Mouse (Mus musculus): Measurements from ENCODE around the gene Kpna4. TPM values are rescaled to one million over a fixed set of nuclear protein-coding genes. Genes with fewer than 3 reads are reported as not detected.

Kpna4 gene
- polyA plus RNA-seq, 1 experiment from 2014 or later, result 18.9 TPM

DNA sequence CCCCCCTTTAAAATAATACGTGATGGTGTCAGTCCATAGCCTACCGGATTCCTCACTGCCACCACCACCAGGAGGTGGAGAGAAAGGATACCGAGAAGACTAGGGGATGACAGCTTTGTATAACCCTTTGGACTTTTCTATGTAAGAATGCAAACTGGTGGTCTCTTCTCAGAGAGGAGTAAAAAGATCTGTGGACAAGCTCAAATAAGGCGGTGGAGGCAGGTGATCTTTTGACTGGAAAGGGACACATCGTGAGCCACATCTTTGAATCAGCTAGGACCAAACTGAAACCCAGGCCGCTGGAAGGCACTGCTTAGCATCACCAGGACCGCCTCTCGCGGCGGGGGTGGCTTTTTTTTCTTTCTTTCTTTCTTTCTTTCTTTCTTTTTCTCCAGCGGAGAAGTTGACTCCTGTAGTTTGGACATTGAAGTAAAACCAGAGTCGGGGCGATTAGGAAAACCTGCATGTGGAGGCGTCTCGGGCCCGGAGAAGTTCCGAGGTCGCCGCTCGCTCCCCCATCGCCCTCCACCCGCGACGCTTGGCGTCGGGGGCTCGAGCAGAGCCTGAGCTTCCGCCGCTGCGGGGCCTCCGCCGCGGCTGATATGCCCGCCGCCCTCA lies 913 bp downstream of the Kpna4 start:
- peaks cover 5% of the 10 kb centered on the region; the same call in 1 of the 2 replicates for H3K4me1 ChIP-seq (ENCODE audit: control insufficient read depth, insufficient read depth, low read length)
- no peaks in the 10 kb centered on the region for H3K27me3 ChIP-seq (replicated peaks; ENCODE audit: control insufficient read depth, insufficient read depth, low read length)
- H3K27ac ChIP-seq (ENCODE audit: low read length), result peak overlapping the region; percentile 89
- H3K9me3 ChIP-seq (ENCODE audit: control insufficient read depth, low read length), result no peaks in the 10 kb centered on the region
- H3K36me3 ChIP-seq (ENCODE audit: control insufficient read depth, insufficient read depth, low read length), result no peaks in the 10 kb centered on the region
- H3K4me3 ChIP-seq (ENCODE audit: low read length), result peak overlapping the region; percentile 94
- H3K4me2 ChIP-seq (ENCODE audit: low read depth, low read length), result peak overlapping the region; percentile 62
- H3K9ac ChIP-seq (ENCODE audit: low read depth, low read length), result peak overlapping the region; percentile 85
- WGBS, result 0% methylated on average over 33 of the region's 35 CpGs
- no peak for ATAC-seq

DNA sequence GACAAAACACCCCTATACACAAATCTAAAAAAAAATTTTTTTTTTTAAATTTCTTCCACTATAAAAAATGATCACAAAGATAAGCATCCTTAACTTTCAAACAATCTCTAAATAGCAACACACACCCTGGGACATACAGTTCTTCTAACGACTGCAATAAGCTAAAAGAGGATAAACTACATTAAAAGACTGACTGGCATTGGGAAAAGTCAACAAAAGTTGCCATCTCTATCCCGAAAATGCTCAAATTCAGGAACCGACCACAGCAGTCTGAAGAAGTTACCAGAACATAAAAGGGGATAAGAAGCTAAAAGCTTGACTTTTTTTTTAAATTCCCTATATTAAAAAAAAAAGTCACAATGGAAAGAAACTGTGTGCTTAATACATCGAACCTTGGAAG lies 1.5 kb downstream of the Kpna4 start:
- Histone ChIP-seq H3K36me3 (ENCODE audit: control insufficient read depth, insufficient read depth, low read length) (no peaks in the 10 kb centered on the region), H3K4me2 (ENCODE audit: low read depth, low read length) (peak overlapping the region; percentile 62), H3K4me1 (ENCODE audit: control insufficient read depth, insufficient read depth, low read length) (peaks cover 5% of the 10 kb centered on the region; the same call in 1 of the 2 replicates), H3K9ac (ENCODE audit: low read depth, low read length) (peak overlapping the region; percentile 85), H3K4me3 (ENCODE audit: low read length) (peak overlapping the region; percentile 94), H3K27ac (ENCODE audit: low read length) (no peak overlapping the region), H3K9me3 (ENCODE audit: control insufficient read depth, low read length) (no peaks in the 10 kb centered on the region), H3K27me3 (replicated peaks; ENCODE audit: control insufficient read depth, insufficient read depth, low read length) (no peaks in the 10 kb centered on the region)
- 11% methylated on average over 4 of the region's 4 CpGs for WGBS
- ATAC-seq, result no peak

DNA sequence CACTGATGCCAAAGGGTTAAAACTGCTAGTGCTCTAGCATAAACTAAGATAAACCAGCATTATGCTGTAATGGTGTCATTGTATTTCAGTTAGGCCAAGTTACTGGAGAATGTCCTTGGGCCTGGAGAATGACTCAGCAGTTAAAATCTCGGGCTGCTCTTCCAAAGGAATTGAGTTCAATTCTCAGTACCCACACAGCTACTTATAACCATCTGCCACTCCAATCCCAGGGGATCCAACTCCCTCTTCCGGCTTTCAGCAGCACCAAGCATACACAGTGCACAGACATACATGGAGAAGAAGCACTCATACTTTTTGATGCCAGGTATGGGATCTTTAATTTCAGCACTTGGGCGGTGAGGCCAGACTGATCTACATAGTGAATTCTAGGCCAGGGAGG lies 8.1 kb downstream of the Kpna4 start:
- Histone ChIP-seq H3K27ac (ENCODE audit: low read length) (no peak overlapping the region), H3K9me3 (ENCODE audit: control insufficient read depth, low read length) (no peaks in the 10 kb centered on the region), H3K9ac (ENCODE audit: low read depth, low read length) (no peak overlapping the region), H3K36me3 (ENCODE audit: control insufficient read depth, insufficient read depth, low read length) (no peaks in the 10 kb centered on the region), H3K4me1 (ENCODE audit: control insufficient read depth, insufficient read depth, low read length) (0 out of 2 replicates have a peak, but pooled peaks cover 2% of the 10 kb centered on the region), H3K27me3 (replicated peaks; ENCODE audit: control insufficient read depth, insufficient read depth, low read length) (no peaks in the 10 kb centered on the region), H3K4me2 (ENCODE audit: low read depth, low read length) (no peak overlapping the region), H3K4me3 (ENCODE audit: low read length) (no peak overlapping the region)
- WGBS, result 56% methylated on average over 3 of the region's 3 CpGs
- ATAC-seq, result 0 out of 2 replicates have a peak, but pooled peaks have one; percentile 18

DNA sequence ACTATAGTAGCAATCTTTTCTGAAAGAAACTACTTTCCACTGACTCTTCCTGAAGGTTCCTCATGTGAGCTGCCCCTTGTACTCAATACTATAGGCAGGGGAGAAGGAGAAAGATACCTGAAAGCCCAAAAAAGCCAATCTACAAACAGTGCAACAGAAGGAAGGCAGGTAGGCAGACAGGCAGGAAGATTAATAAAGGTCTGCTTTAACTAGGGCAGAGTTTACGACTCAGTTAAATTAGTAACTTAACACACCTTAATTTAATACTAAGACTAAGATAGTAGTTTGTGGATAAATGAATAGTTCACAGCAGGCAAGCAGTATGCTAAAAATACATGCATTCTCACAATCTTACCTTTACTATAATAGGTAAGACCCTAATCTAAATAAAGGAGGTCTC lies 12.2 kb downstream of the Kpna4 start:
- no peak for ATAC-seq
- Histone ChIP-seq H3K4me3 (ENCODE audit: low read length) (no peak overlapping the region), H3K27ac (ENCODE audit: low read length) (no peak overlapping the region; the same call in 1 of the 2 replicates), H3K4me2 (ENCODE audit: low read depth, low read length) (0 out of 2 replicates have a peak overlapping the region, but pooled peaks have one; percentile 1), H3K36me3 (ENCODE audit: control insufficient read depth, insufficient read depth, low read length) (no peaks in the 10 kb centered on the region), H3K9me3 (ENCODE audit: control insufficient read depth, low read length) (no peaks in the 10 kb centered on the region), H3K9ac (ENCODE audit: low read depth, low read length) (no peak overlapping the region), H3K4me1 (ENCODE audit: control insufficient read depth, insufficient read depth, low read length) (0 out of 2 replicates have a peak, but pooled peaks cover 2% of the 10 kb centered on the region), H3K27me3 (replicated peaks; ENCODE audit: control insufficient read depth, insufficient read depth, low read length) (no peaks in the 10 kb centered on the region)
- 72% methylated on average over 1 of the region's 1 CpGs for WGBS

DNA sequence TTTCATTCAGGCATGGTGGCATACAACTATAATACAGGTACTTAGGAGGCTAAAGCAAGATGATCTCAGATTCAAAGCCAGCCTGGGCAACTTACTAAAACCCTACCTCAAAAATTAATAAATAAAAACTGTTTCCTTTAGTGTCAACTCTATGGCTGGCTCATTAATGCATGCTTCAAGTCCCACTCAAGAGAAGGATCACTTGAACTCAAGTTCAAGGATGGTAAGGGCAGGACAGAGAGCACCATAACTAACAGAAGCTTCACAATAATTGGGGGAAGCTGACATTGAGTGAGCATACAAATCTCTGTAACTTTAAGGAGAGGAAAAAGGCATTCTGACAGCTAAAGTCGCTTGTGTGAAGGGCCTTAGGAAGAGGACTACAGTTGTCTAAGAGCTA lies 13.0 kb downstream of the Kpna4 start:
- Histone ChIP-seq H3K9me3 (ENCODE audit: control insufficient read depth, low read length) (no peaks in the 10 kb centered on the region), H3K4me3 (ENCODE audit: low read length) (no peak overlapping the region), H3K27me3 (replicated peaks; ENCODE audit: control insufficient read depth, insufficient read depth, low read length) (no peaks in the 10 kb centered on the region), H3K4me2 (ENCODE audit: low read depth, low read length) (no peak overlapping the region), H3K27ac (ENCODE audit: low read length) (no peak overlapping the region), H3K9ac (ENCODE audit: low read depth, low read length) (no peak overlapping the region), H3K4me1 (ENCODE audit: control insufficient read depth, insufficient read depth, low read length) (0 out of 2 replicates have a peak, but pooled peaks cover 2% of the 10 kb centered on the region), H3K36me3 (ENCODE audit: control insufficient read depth, insufficient read depth, low read length) (no peaks in the 10 kb centered on the region)
- 84% methylated on average over 1 of the region's 1 CpGs for WGBS
- no peak for ATAC-seq

DNA sequence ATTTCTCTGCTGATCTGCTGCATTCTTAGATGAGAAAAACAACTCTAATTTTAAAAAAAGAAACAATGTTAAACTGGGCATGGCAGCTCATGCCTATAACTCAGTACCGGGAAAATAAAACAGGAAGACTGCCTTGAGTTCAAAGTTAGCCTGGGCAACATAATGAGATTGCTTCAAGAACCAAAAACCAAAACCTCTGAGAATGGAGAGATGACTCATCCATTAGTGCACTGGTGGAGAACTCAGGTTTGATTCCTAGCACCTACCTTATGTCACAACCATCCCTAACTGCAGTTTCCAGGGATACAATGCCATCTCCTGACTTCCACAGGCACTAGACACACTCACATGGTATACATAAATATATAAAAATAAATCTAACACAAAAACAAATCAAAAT lies 17.8 kb downstream of the Kpna4 start:
- Histone ChIP-seq H3K4me3 (ENCODE audit: low read length) (no peak overlapping the region), H3K27me3 (replicated peaks; ENCODE audit: control insufficient read depth, insufficient read depth, low read length) (no peaks in the 10 kb centered on the region), H3K4me1 (ENCODE audit: control insufficient read depth, insufficient read depth, low read length) (no peaks in the 10 kb centered on the region), H3K4me2 (ENCODE audit: low read depth, low read length) (no peak overlapping the region), H3K9me3 (ENCODE audit: control insufficient read depth, low read length) (no peaks in the 10 kb centered on the region), H3K36me3 (ENCODE audit: control insufficient read depth, insufficient read depth, low read length) (no peaks in the 10 kb centered on the region), H3K9ac (ENCODE audit: low read depth, low read length) (no peak overlapping the region), H3K27ac (ENCODE audit: low read length) (no peak overlapping the region)
- WGBS, result 98% methylated on average over 1 of the region's 1 CpGs
- ATAC-seq, result no peak

DNA sequence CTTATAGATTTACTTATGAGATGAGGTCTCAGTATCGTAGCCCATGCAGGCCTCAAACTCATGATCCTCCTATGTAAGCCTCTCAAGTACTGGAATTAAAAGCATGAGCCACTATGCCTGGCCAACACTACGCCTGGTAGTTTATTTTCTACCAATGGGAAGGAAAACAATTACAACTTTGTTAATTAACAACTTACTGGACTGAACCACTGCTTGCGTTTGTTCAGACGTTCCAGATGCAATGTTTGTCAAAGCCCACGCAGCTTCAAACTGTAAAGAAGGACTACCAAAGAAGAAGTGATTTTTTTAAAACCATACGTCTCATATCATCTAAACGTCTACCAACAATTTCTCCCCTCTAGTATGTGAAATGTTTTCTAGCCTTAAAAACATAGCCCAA lies 32.5 kb downstream of the Kpna4 start:
- Histone ChIP-seq H3K4me2 (ENCODE audit: low read depth, low read length) (no peak overlapping the region), H3K4me1 (ENCODE audit: control insufficient read depth, insufficient read depth, low read length) (no peaks in the 10 kb centered on the region), H3K36me3 (ENCODE audit: control insufficient read depth, insufficient read depth, low read length) (peaks cover 7% of the 10 kb centered on the region), H3K27ac (ENCODE audit: low read length) (no peak overlapping the region), H3K4me3 (ENCODE audit: low read length) (no peak overlapping the region), H3K9me3 (ENCODE audit: control insufficient read depth, low read length) (no peaks in the 10 kb centered on the region), H3K9ac (ENCODE audit: low read depth, low read length) (no peak overlapping the region), H3K27me3 (replicated peaks; ENCODE audit: control insufficient read depth, insufficient read depth, low read length) (no peaks in the 10 kb centered on the region)
- 90% methylated on average over 7 of the region's 7 CpGs for WGBS
- no peak for ATAC-seq

DNA sequence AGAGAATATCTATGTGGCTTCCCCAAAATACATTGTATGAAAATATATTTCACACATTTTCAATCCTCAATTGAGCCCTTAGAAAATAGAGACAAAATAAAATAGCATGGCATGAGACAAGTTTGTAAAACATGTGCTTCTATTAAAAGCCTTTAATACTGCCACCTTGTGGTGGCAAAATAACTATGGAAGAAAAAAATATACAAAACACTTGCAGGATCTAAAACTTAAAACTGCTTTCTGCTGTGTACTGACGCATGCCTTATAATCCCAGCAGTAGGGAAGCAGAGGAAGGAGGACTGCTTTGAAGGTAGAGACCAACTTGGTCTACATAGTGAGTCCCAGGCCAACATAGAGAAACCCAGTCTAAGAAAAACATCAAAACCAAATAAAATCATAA lies 62.9 kb downstream of the Kpna4 start:
- H3K9me3 ChIP-seq (ENCODE audit: control insufficient read depth, low read length), result no peaks in the 10 kb centered on the region
- no peaks in the 10 kb centered on the region for H3K36me3 ChIP-seq (ENCODE audit: control insufficient read depth, insufficient read depth, low read length)
- WGBS, result 36% methylated on average over 1 of the region's 1 CpGs
- no peak overlapping the region for H3K9ac ChIP-seq (ENCODE audit: low read depth, low read length)
- no peak overlapping the region for H3K27ac ChIP-seq (ENCODE audit: low read length)
- ATAC-seq, result no peak
- no peak overlapping the region for H3K4me3 ChIP-seq (ENCODE audit: low read length)
- no peaks in the 10 kb centered on the region for H3K27me3 ChIP-seq (replicated peaks; ENCODE audit: control insufficient read depth, insufficient read depth, low read length)
- no peak overlapping the region for H3K4me2 ChIP-seq (ENCODE audit: low read depth, low read length)
- no peaks in the 10 kb centered on the region for H3K4me1 ChIP-seq (ENCODE audit: control insufficient read depth, insufficient read depth, low read length)

DNA sequence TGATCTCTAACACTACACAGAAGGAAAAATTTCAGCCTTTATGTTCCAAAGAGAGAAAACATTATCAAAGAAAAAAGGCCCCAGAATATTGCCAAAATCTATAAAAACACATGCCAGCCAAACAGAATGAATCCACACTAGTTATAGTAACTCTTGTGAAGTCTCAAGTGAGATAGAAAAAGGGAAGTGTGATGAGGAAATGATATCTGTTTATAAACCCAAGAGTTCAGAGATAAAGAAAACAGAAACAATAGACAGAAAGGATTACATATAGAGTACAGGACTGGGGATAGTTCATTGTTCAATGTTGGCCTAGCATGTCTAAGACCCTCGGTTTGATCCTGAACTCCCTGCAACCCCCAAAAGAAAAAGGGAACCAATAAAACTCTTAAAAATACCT lies 64.1 kb downstream of the Kpna4 start:
- Histone ChIP-seq H3K36me3 (ENCODE audit: control insufficient read depth, insufficient read depth, low read length) (no peaks in the 10 kb centered on the region), H3K27ac (ENCODE audit: low read length) (no peak overlapping the region), H3K9me3 (ENCODE audit: control insufficient read depth, low read length) (no peaks in the 10 kb centered on the region), H3K9ac (ENCODE audit: low read depth, low read length) (no peak overlapping the region), H3K4me2 (ENCODE audit: low read depth, low read length) (no peak overlapping the region), H3K4me3 (ENCODE audit: low read length) (no peak overlapping the region), H3K27me3 (replicated peaks; ENCODE audit: control insufficient read depth, insufficient read depth, low read length) (no peaks in the 10 kb centered on the region), H3K4me1 (ENCODE audit: control insufficient read depth, insufficient read depth, low read length) (no peaks in the 10 kb centered on the region)
- no peak for ATAC-seq
- WGBS, result 100% methylated on average over 1 of the region's 1 CpGs

DNA sequence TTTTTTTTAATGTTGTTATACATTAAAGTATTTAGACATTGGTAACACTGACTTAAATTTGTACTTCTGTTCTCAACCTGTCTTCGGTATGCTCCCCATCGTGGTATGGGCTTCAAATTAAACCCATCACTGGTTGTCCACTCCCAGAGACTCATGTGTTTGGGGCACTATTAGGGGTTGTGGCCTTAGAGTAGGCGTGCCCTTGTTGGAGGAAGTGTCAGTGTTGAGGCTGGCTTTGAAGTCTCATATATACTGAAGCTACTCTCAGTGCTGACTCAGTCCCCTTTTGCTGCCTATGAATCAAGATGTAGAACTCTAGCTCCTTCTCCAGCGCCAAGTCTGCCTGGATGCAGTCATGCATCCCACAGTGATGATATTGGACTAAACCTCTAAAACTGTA lies 66.2 kb downstream of the Kpna4 start:
- Histone ChIP-seq H3K9me3 (ENCODE audit: control insufficient read depth, low read length) (no peaks in the 10 kb centered on the region), H3K4me1 (ENCODE audit: control insufficient read depth, insufficient read depth, low read length) (no peaks in the 10 kb centered on the region), H3K27me3 (replicated peaks; ENCODE audit: control insufficient read depth, insufficient read depth, low read length) (no peaks in the 10 kb centered on the region), H3K36me3 (ENCODE audit: control insufficient read depth, insufficient read depth, low read length) (no peaks in the 10 kb centered on the region), H3K4me2 (ENCODE audit: low read depth, low read length) (no peak overlapping the region), H3K9ac (ENCODE audit: low read depth, low read length) (no peak overlapping the region), H3K27ac (ENCODE audit: low read length) (no peak overlapping the region), H3K4me3 (ENCODE audit: low read length) (no peak overlapping the region)
- 94% methylated on average over 4 of the region's 4 CpGs for WGBS
- no peak for ATAC-seq
